Mouse (Mus musculus): Measurements from ENCODE around the gene Rcbtb1.
"Not testable (repeated sequence)": the region's sequence is repeated elsewhere in the genome, so short reads cannot be mapped to it uniquely, and the experiment has no call there.

GRCm38 (mm10) chr14:59250350-59250749, 49.3 kb downstream of the Rcbtb1 start:
- not testable (repeated sequence) for TF ChIP-seq TAL1 (conservative IDR thresholded peaks at IDR 0.05; ENCODE audit: low read depth, low read length); CTCF (IDR thresholded peaks at IDR 0.05; ENCODE audit: low read depth, low read length)
